Mouse (Mus musculus) embryo, embryonic 10 days (tissue): ENCODE results near the gene Fam98c.

Experiments used
- DNase-seq: peaks from one replicate; pipeline ENCODE4 v3.0.0-alpha.2; 2015; ENCODE audit warnings: low spot score

Fam98c gene

DNA sequence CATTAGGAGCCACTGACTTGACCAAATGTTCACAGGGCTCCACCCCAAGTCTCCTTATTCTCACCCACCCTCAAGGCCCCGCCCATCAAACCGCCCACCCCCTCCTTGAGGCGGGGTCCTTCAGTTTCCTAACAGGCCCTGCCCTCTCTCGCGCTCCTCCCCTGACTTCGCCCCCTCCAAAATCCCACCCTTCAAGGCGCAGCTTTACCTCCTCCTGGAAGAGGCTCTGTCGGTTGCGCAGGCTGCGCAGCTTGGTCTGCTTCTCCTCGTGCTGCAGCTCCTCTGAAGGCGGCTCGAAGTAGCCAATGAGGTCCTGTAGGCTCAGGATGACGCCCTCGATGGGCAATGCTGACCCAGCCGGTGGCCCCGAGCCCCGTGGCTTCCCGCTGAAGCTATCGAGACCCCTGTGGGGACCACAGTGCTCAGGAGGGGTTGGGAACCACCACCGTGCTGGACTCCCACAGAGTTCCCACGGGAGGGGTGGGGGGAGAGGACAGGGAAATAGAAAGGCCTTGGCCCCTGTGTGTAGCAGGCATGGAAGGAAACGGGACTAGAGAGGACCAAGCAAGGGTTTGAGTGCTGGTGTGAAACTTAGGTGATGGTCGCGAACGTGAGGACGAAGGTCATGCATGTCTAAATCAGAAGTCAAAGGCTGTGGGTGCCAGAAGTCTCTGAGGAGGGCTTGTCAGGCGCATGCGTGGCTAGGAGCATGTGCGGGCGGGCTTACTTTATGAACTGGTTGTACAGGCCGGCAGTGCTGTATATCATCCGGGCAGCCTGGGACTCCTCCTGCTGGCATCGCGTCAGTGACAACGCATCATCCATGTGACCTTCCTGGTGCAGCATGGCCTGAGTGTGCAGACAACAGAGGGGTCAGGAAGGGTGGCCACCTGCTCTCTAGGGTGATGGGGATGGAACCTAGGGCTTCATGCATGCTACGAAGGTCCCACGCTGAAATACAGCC lies 46.8 kb downstream of the Fam98c start:
- DNase-seq, result peak; percentile 63
